Mouse (Mus musculus): Measurements from ENCODE around the gene Cdr2l. TPM values are rescaled to one million over a fixed set of nuclear protein-coding genes. Genes with fewer than 3 reads are reported as not detected.

The Cdr2l gene
- polyA plus RNA-seq, 2 experiments, result 1.0 to 1.5 TPM

- no peak overlapping the region for H3K9ac ChIP-seq (replicated peaks)
- ATAC-seq (ENCODE audit: insufficient read depth) (no peak), DNase-seq (ENCODE audit: low read depth in 3 of 3, low spot score in 3 of 3) (no peak)
- peaks cover 6 to 15% of the 10 kb centered on the region in 2 experiments for H3K4me1 ChIP-seq (replicated peaks; ENCODE audit: control insufficient read depth in 2 of 2, insufficient read depth in 2 of 2, low read length in 1 of 2)
- no peaks in the 10 kb centered on the region for H3K9me3 ChIP-seq (ENCODE audit: control insufficient read depth, low read length)
- no peak overlapping the region for H3K27ac ChIP-seq
- no peaks in the 10 kb centered on the region; the same call in 1 of the 2 replicates for H3K36me3 ChIP-seq (replicated peaks; ENCODE audit: control insufficient read depth, insufficient read depth, low read depth)
- WGBS (ENCODE audit: insufficient replicate concordance), result 79% methylated on average over 7 of the region's 7 CpGs
- H3K27me3 ChIP-seq (ENCODE audit: control insufficient read depth, insufficient read depth, low read length), result no peaks in the 10 kb centered on the region
- no peak overlapping the region for H3K4me2 ChIP-seq (ENCODE audit: low read depth)
- TF ChIP-seq EP300 (IDR thresholded peaks at IDR 0.05; ENCODE audit: low read depth), result no peak
- no peak for TF ChIP-seq CTCF (IDR thresholded peaks at IDR 0.05; ENCODE audit: low read depth)
- H3K4me3 ChIP-seq (ENCODE audit: insufficient read depth in 1 of 2, low read depth in 2 of 2, low read length in 2 of 2), result no peak overlapping the region
Measured at GRCm38 (mm10) chr11:115409556-115409955, 27.8 kb downstream of the Cdr2l start.

- Histone ChIP-seq H3K27me3 (ENCODE audit: control insufficient read depth, insufficient read depth, low read length) (no peaks in the 10 kb centered on the region), H3K4me2 (ENCODE audit: low read depth) (peak within 1 kb of the TSS; percentile 93)
- WGBS (ENCODE audit: insufficient replicate concordance), result under 1% methylated on average over 49 of the region's 56 CpGs
Measured at GRCm38 (mm10) chr11:115419531-115420237, 38.0 kb downstream of the Cdr2l start, which contains the start of the genes Atp5h and Kctd2. Gene Atp5h, minus strand, starts transcription at chr11:115419962. Gene Kctd2, plus strand, starts transcription at chr11:115420128.

GRCm38 (mm10) chr11:115420336-115421190 is 38.8 kb downstream of the Cdr2l start:
- TF ChIP-seq EP300 (IDR thresholded peaks at IDR 0.05; ENCODE audit: low read depth), result no peak
- no peak for TF ChIP-seq CTCF (IDR thresholded peaks at IDR 0.05; ENCODE audit: low read depth)
- ATAC-seq (ENCODE audit: insufficient read depth), result peak; percentile 75

More at GRCm38 (mm10) chr11:115419531-115420237, 38.0 kb downstream of the Cdr2l start, which contains the start of the genes Atp5h and Kctd2:
- no peak for TF ChIP-seq CTCF (IDR thresholded peaks at IDR 0.05; ENCODE audit: low read depth)
- TF ChIP-seq EP300 (IDR thresholded peaks at IDR 0.05; ENCODE audit: low read depth), result no peak
- Histone ChIP-seq H3K27ac (peak within 1 kb of the TSS; percentile 68), H3K4me1 (replicated peaks; ENCODE audit: control insufficient read depth in 2 of 2, insufficient read depth in 2 of 2, low read length in 1 of 2) (peaks cover 13 to 17% of the 10 kb centered on the region in 2 experiments; a peak in 3 of 4 replicates), H3K9ac (replicated peaks) (peak within 1 kb of the TSS; percentile 95), H3K4me3 (ENCODE audit: insufficient read depth in 1 of 2, low read depth in 2 of 2, low read length in 2 of 2) (peak within 1 kb of the TSS; percentile 84 to 90), H3K36me3 (replicated peaks; ENCODE audit: control insufficient read depth, insufficient read depth, low read depth) (peaks cover 26% of the 10 kb centered on the region), H3K9me3 (ENCODE audit: control insufficient read depth, low read length) (no peaks in the 10 kb centered on the region)
- ATAC-seq (ENCODE audit: insufficient read depth), result peak; percentile 98
- DNase-seq (ENCODE audit: low read depth in 3 of 3, low spot score in 3 of 3), result peak; percentile 93

GRCm38 (mm10) chr11:115421328-115421727 is 39.6 kb downstream of the Cdr2l start:
- Histone ChIP-seq H3K36me3 (replicated peaks; ENCODE audit: control insufficient read depth, insufficient read depth, low read depth) (peaks cover 13% of the 10 kb centered on the region), H3K9ac (replicated peaks) (no peak overlapping the region), H3K4me1 (replicated peaks; ENCODE audit: control insufficient read depth in 2 of 2, insufficient read depth in 2 of 2, low read length in 1 of 2) (peaks cover 13 to 17% of the 10 kb centered on the region in 2 experiments; a peak in 3 of 4 replicates), H3K9me3 (ENCODE audit: control insufficient read depth, low read length) (no peaks in the 10 kb centered on the region), H3K4me3 (ENCODE audit: insufficient read depth in 1 of 2, low read depth in 2 of 2, low read length in 2 of 2) (peak overlapping the region in 1 of 2 experiments; percentile 84; a peak in 1 of 4 replicates), H3K27ac (no peak overlapping the region), H3K4me2 (ENCODE audit: low read depth) (peak overlapping the region; percentile 74), H3K27me3 (ENCODE audit: control insufficient read depth, insufficient read depth, low read length) (no peaks in the 10 kb centered on the region)
- ATAC-seq (ENCODE audit: insufficient read depth) (no peak), DNase-seq (ENCODE audit: low read depth in 3 of 3, low spot score in 3 of 3) (no peak)
- TF ChIP-seq EP300 (IDR thresholded peaks at IDR 0.05; ENCODE audit: low read depth) (no peak), CTCF (IDR thresholded peaks at IDR 0.05; ENCODE audit: low read depth) (no peak)
- 76% methylated on average over 1 of the region's 1 CpGs for WGBS (ENCODE audit: insufficient replicate concordance)

More at GRCm38 (mm10) chr11:115420336-115421190, 38.8 kb downstream of the Cdr2l start:
- 2% methylated on average over 45 of the region's 45 CpGs for WGBS (ENCODE audit: insufficient replicate concordance)
- no peaks in the 10 kb centered on the region for H3K9me3 ChIP-seq (ENCODE audit: control insufficient read depth, low read length)
- DNase-seq (ENCODE audit: low read depth in 3 of 3, low spot score in 3 of 3), result peak in 1 of 3 experiments; percentile 33
- no peaks in the 10 kb centered on the region for H3K27me3 ChIP-seq (ENCODE audit: control insufficient read depth, insufficient read depth, low read length)
- H3K4me2 ChIP-seq (ENCODE audit: low read depth), result peak overlapping the region; percentile 74
- H3K4me3 ChIP-seq (ENCODE audit: insufficient read depth in 1 of 2, low read depth in 2 of 2, low read length in 2 of 2), result peak overlapping the region; percentile 77 to 84
- H3K4me1 ChIP-seq (replicated peaks; ENCODE audit: control insufficient read depth in 2 of 2, insufficient read depth in 2 of 2, low read length in 1 of 2), result peaks cover 13 to 17% of the 10 kb centered on the region in 2 experiments; a peak in 3 of 4 replicates
- H3K9ac ChIP-seq (replicated peaks), result peak overlapping the region; percentile 95
- H3K27ac ChIP-seq, result peak overlapping the region; percentile 6
- H3K36me3 ChIP-seq (replicated peaks; ENCODE audit: control insufficient read depth, insufficient read depth, low read depth), result peaks cover 20% of the 10 kb centered on the region

All from liver, embryonic 14.5 days (tissue).